Mouse (Mus musculus) MEL (cell line): Measurements from ENCODE around the gene Mapk8ip3. TPM values are rescaled to one million over a fixed set of nuclear protein-coding genes. Genes with fewer than 3 reads are reported as not detected.
A peak's percentile ranks its signal among the peaks of the same experiment; 100 is the strongest.

Experiments used
- DNase-seq: peaks from one replicate; pipeline ENCODE4 v3.0.0; 2011; ENCODE audit warnings: low read depth, low spot score
- H3K27ac ChIP-seq: 2 replicates; pipeline ENCODE4 v1.5.1; 2012; ENCODE audit warnings: low read depth, mild to moderate bottlenecking, control low read depth, low read length, moderate library complexity; ENCODE audit not compliant: control insufficient read depth
- H3K27me3 ChIP-seq, 2 experiments: fragments of 150-350 bp in 1 of 2; sonication (generic) in 1 of 2; 2 replicates each; pipeline ENCODE4 v1.6.1; 2012; ENCODE audit warnings: low read length in 2 of 2, mild to moderate bottlenecking in 2 of 2, improper control_type of control experiment in 1 of 2, moderate library complexity in 1 of 2; ENCODE audit not compliant: insufficient read depth in 2 of 2, control insufficient read depth in 1 of 2
- H3K36me3 ChIP-seq, 2 experiments: 2 replicates each; pipeline ENCODE4 v1.6.1; 2012 to 2014; ENCODE audit warnings: low read length in 2 of 2, improper control_type of control experiment in 1 of 2, inconsistent platforms in 1 of 2, mild to moderate bottlenecking in 1 of 2; ENCODE audit not compliant: insufficient read depth in 2 of 2, control insufficient read depth in 1 of 2
- H3K4me1 ChIP-seq, 2 experiments: fragments of 150-350 bp in 1 of 2; sonication (generic) in 1 of 2; 2 replicates each; pipeline ENCODE4 v1.6.1; 2012; ENCODE audit warnings: low read length in 2 of 2, improper control_type of control experiment in 1 of 2, mild to moderate bottlenecking in 1 of 2; ENCODE audit not compliant: insufficient read depth in 2 of 2, control insufficient read depth in 1 of 2
- H3K4me3 ChIP-seq, 2 experiments: fragments of 150-350 bp in 1 of 2; sonication (generic) in 1 of 2; 2 replicates each; pipeline ENCODE4 v1.5.1; 2012; ENCODE audit warnings: low read depth in 2 of 2, low read length in 2 of 2, mild to moderate bottlenecking in 2 of 2, moderate library complexity in 2 of 2, control low read depth in 1 of 2, improper control_type of control experiment in 1 of 2; ENCODE audit not compliant: control insufficient read depth in 1 of 2, insufficient read depth in 1 of 2
- H3K79me2 ChIP-seq: 2 replicates; pipeline ENCODE4 v1.6.1; 2012; ENCODE audit warnings: mild to moderate bottlenecking, low read length, moderate library complexity; ENCODE audit not compliant: control insufficient read depth, poor library complexity, insufficient read depth
- H3K9ac ChIP-seq: 2 replicates; pipeline ENCODE4 v1.6.1; 2012; ENCODE audit warnings: low read depth, mild to moderate bottlenecking, control low read depth, low read length, moderate library complexity; ENCODE audit not compliant: control insufficient read depth, poor library complexity, severe bottlenecking
- H3K9me3 ChIP-seq: fragments of 150-350 bp; sonication (generic); replicated peaks from 2 replicates; pipeline ENCODE4 v1.6.1; 2012; ENCODE audit warnings: mild to moderate bottlenecking, low read length, improper control_type of control experiment, moderate library complexity; ENCODE audit not compliant: insufficient read depth
- CHD2 ChIP-seq: IDR thresholded peaks from 2 replicates; pipeline ENCODE4 v1.6.1; 2011; ENCODE audit warnings: low read length, improper control_type of control experiment
- CTCF ChIP-seq, 3 experiments: IDR thresholded peaks in 2 of 3; conservative IDR thresholded peaks in 1 of 3; 2 replicates each; pipeline ENCODE4 v1.5.1; 2011 to 2012; ENCODE audit warnings: low read length in 3 of 3, low read depth in 2 of 3, mild to moderate bottlenecking in 2 of 3, improper control_type of control experiment in 1 of 3, inconsistent platforms in 1 of 3, mixed read lengths in 1 of 3, moderate library complexity in 1 of 3; ENCODE audit not compliant: control insufficient read depth in 1 of 3, insufficient read depth in 1 of 3, poor library complexity in 1 of 3, severe bottlenecking in 1 of 3
- ELF1 ChIP-seq: IDR thresholded peaks from 2 replicates; pipeline ENCODE4 v1.6.1; 2014; ENCODE audit warnings: low read depth, mild to moderate bottlenecking, inconsistent platforms, low read length, improper control_type of control experiment, moderate library complexity
- ETS1 ChIP-seq: IDR thresholded peaks from 2 replicates; pipeline ENCODE4 v1.6.1; 2012; ENCODE audit warnings: low read depth, mild to moderate bottlenecking, inconsistent platforms, low read length, improper control_type of control experiment, moderate library complexity
- GATA1 ChIP-seq: IDR thresholded peaks from 2 replicates; pipeline ENCODE4 v1.6.1; 2011; ENCODE audit warnings: low read depth, low read length, improper control_type of control experiment
- KAT2A ChIP-seq: conservative IDR thresholded peaks from 2 replicates; pipeline ENCODE4 v1.6.1; 2012; ENCODE audit warnings: low read depth, low read length, improper control_type of control experiment, inconsistent platforms
- MYC ChIP-seq: IDR thresholded peaks from 2 replicates; pipeline ENCODE4 v1.6.1; 2011; ENCODE audit warnings: low read depth, mild to moderate bottlenecking, low read length, improper control_type of control experiment, moderate library complexity
- POLR2A ChIP-seq, 2 experiments: IDR thresholded peaks; 2 replicates each; pipeline ENCODE4 v1.6.1; 2011 to 2012; ENCODE audit warnings: low read length in 2 of 2, mild to moderate bottlenecking in 2 of 2, control low read depth in 1 of 2, improper control_type of control experiment in 1 of 2, low read depth in 1 of 2, moderate library complexity in 1 of 2; ENCODE audit not compliant: control insufficient read depth in 1 of 2, insufficient read depth in 1 of 2, poor library complexity in 1 of 2
- RAD21 ChIP-seq: IDR thresholded peaks from 2 replicates; pipeline ENCODE4 v1.6.1; 2011; ENCODE audit warnings: mild to moderate bottlenecking, low read depth, low read length, improper control_type of control experiment
- SMC3 ChIP-seq: IDR thresholded peaks from 2 replicates; pipeline ENCODE4 v1.6.1; 2011; ENCODE audit warnings: low read depth, low read length, improper control_type of control experiment
- TAL1 ChIP-seq: IDR thresholded peaks from 2 replicates; pipeline ENCODE4 v1.6.1; 2012; ENCODE audit warnings: mild to moderate bottlenecking, inconsistent platforms, low read length, moderate library complexity, mixed read lengths
- ZC3H11A ChIP-seq: IDR thresholded peaks from 2 replicates; pipeline ENCODE4 v1.6.1; 2012; ENCODE audit warnings: low read depth, mild to moderate bottlenecking, inconsistent platforms, low read length, improper control_type of control experiment
- ZNF384 ChIP-seq: IDR thresholded peaks from 2 replicates; pipeline ENCODE4 v1.6.1; 2012; ENCODE audit warnings: low read depth, mild to moderate bottlenecking, inconsistent platforms, low read length, improper control_type of control experiment
- polyA plus RNA-seq, 2 experiments: library from polyadenylated mRNA; stranded (reverse) in 1 of 2; unstranded in 1 of 2; fragments of >175 nt in 1 of 2; fragments of >200 nt in 1 of 2; gene quantifications; 2 replicates each; pipeline versions ENCODE4 v1.2.1 to v1.2.4; 2012; ENCODE audit warnings: low replicate concordance in 2 of 2, low read depth in 1 of 2; ENCODE audit not compliant: insufficient read length in 2 of 2, insufficient read depth in 1 of 2, missing spikeins in 1 of 2
- total RNA-seq: library from RNA; depleted of rRNA; stranded (reverse); fragments of 300-350 nt; gene quantifications from 2 replicates; pipeline ENCODE4 v1.2.3, GENCODE M21; 2012

Mapk8ip3 gene
- total and polyA plus RNA-seq, 3 experiments, result 22.8 to 44.5 TPM; not detected in 1

GRCm38 (mm10) chr17:24884391-24884790 lies 52.4 kb downstream of the Mapk8ip3 start:
- Histone ChIP-seq H3K27ac (no peak overlapping the region), H3K36me3 (peaks cover 0 to 2% of the 10 kb centered on the region in 2 experiments; a peak in 2 of 4 replicates), H3K9ac (no peak overlapping the region), H3K4me1 (peaks cover 0 to 14% of the 10 kb centered on the region in 2 experiments; a peak in 1 of 4 replicates), H3K27me3 (no peaks in the 10 kb centered on the region), H3K9me3 (no peaks in the 10 kb centered on the region), H3K4me3 (no peak overlapping the region), H3K79me2 (peaks cover 22% of the 10 kb centered on the region)
- no peak for DNase-seq
- TF ChIP-seq MYC (no peak), KAT2A (no peak)

- H3K9ac ChIP-seq, result no peak overlapping the region
- TF ChIP-seq SMC3, result peak; percentile 71
- TF ChIP-seq ELF1, result no peak
- peak; percentile 36 for TF ChIP-seq RAD21
- TF ChIP-seq ZC3H11A, result peak; percentile 36; the same call in 1 of the 2 replicates
- peak; percentile 63 to 67 (median 64) for TF ChIP-seq CTCF (IDR thresholded peaks at IDR 0.05 in 2 of 3, conservative IDR thresholded peaks at IDR 0.05 in 1 of 3; ENCODE audit: control insufficient read depth in 1 of 3, insufficient read depth in 1 of 3, low read depth in 2 of 3, low read length in 3 of 3, poor library complexity in 1 of 3, severe bottlenecking in 1 of 3)
- TF ChIP-seq TAL1, result no peak
- TF ChIP-seq POLR2A (IDR thresholded peaks at IDR 0.05; ENCODE audit: control insufficient read depth in 1 of 2, insufficient read depth in 1 of 2, low read depth in 1 of 2, low read length in 2 of 2, poor library complexity in 1 of 2), result peak in 1 of 2 experiments; percentile 53; a peak in 2 of 4 replicates
- no peak for TF ChIP-seq GATA1
- no peak for TF ChIP-seq ETS1
- H3K4me1 ChIP-seq, result peaks cover 0 to 8% of the 10 kb centered on the region in 2 experiments; a peak in 1 of 4 replicates
- H3K4me3 ChIP-seq, result no peak overlapping the region
- H3K27ac ChIP-seq, result no peak overlapping the region
- no peaks in the 10 kb centered on the region for H3K9me3 ChIP-seq
- peaks cover 16% of the 10 kb centered on the region for H3K79me2 ChIP-seq
- DNase-seq, result peak; percentile 48
- H3K27me3 ChIP-seq, result no peaks in the 10 kb centered on the region
- no peaks in the 10 kb centered on the region; a peak in 2 of 4 replicates for H3K36me3 ChIP-seq
Observed at GRCm38 (mm10) chr17:24881738-24882440, 54.9 kb downstream of the Mapk8ip3 start.

GRCm38 (mm10) chr17:24878531-24878930 lies 58.2 kb downstream of the Mapk8ip3 start:
- Histone ChIP-seq H3K27ac (no peak overlapping the region), H3K4me3 (no peak overlapping the region), H3K36me3 (no peaks in the 10 kb centered on the region; a peak in 1 of 4 replicates), H3K9me3 (no peaks in the 10 kb centered on the region), H3K27me3 (peaks cover 0 to 2% of the 10 kb centered on the region in 2 experiments; a peak in 2 of 4 replicates), H3K4me1 (no peaks in the 10 kb centered on the region), H3K9ac (no peak overlapping the region), H3K79me2 (no peaks in the 10 kb centered on the region)
- no peak for DNase-seq
- TF ChIP-seq KAT2A (no peak), ZNF384 (no peak), CHD2 (no peak), TAL1 (no peak)
